Mouse (Mus musculus): ENCODE results near the gene Epha3.

The Epha3 gene

GRCm38 (mm10) chr16:63782101-63782500 is 81.9 kb downstream of the Epha3 start:
- no peak for DNase-seq

GRCm38 (mm10) chr16:63780151-63780550 is 83.8 kb downstream of the Epha3 start:
- DNase-seq: no peak

GRCm38 (mm10) chr16:63777811-63778210 is 86.2 kb downstream of the Epha3 start:
- no peak for DNase-seq

GRCm38 (mm10) chr16:63772566-63772965 is 91.4 kb downstream of the Epha3 start:
- no peak for DNase-seq

GRCm38 (mm10) chr16:63767589-63767988 is 96.4 kb downstream of the Epha3 start:
- no peak for DNase-seq

- DNase-seq: no peak
Measured at GRCm38 (mm10) chr16:63761177-63761576, 102.8 kb downstream of the Epha3 start.

GRCm38 (mm10) chr16:63760112-63760511 is 103.9 kb downstream of the Epha3 start:
- no peak for DNase-seq

- no peak for DNase-seq
Measured at GRCm38 (mm10) chr16:63753052-63753451, 110.9 kb downstream of the Epha3 start.

GRCm38 (mm10) chr16:63747817-63748216 is 116.2 kb downstream of the Epha3 start:
- no peak for DNase-seq

- DNase-seq: no peak
Measured at GRCm38 (mm10) chr16:63745465-63745864, 118.5 kb downstream of the Epha3 start.

GRCm38 (mm10) chr16:63743208-63743854 is 120.6 kb downstream of the Epha3 start:
- no peak for DNase-seq

GRCm38 (mm10) chr16:63719235-63719634 is 144.7 kb downstream of the Epha3 start:
- DNase-seq: no peak

- DNase-seq: no peak
Measured at GRCm38 (mm10) chr16:63717317-63717716, 146.7 kb downstream of the Epha3 start.

GRCm38 (mm10) chr16:63706912-63707868 is 156.8 kb downstream of the Epha3 start:
- DNase-seq: no peak

GRCm38 (mm10) chr16:63689371-63689770 is 174.6 kb downstream of the Epha3 start:
- no peak for DNase-seq

- peak; percentile 13 for DNase-seq
Measured at GRCm38 (mm10) chr16:63684211-63684610, 179.8 kb downstream of the Epha3 start.

GRCm38 (mm10) chr16:63674426-63674825 is 189.5 kb downstream of the Epha3 start:
- peak; percentile 15 for DNase-seq

GRCm38 (mm10) chr16:63673236-63673840 is 190.6 kb downstream of the Epha3 start:
- DNase-seq: peak; percentile 39

- DNase-seq: no peak
Measured at GRCm38 (mm10) chr16:63665897-63666464, 198.0 kb downstream of the Epha3 start.

- DNase-seq: no peak
Measured at GRCm38 (mm10) chr16:63658302-63658974, 205.5 kb downstream of the Epha3 start.

GRCm38 (mm10) chr16:63657743-63658142 is 206.2 kb downstream of the Epha3 start:
- no peak for DNase-seq

GRCm38 (mm10) chr16:63653393-63653918 is 210.5 kb downstream of the Epha3 start:
- DNase-seq: no peak

Data from cerebellum, adult 8-10 months (tissue).